Mouse (Mus musculus) stomach, embryonic 15.5 days (tissue): Measurements from ENCODE around the gene Ifit2. TPM values are rescaled to one million over a fixed set of nuclear protein-coding genes. Genes with fewer than 3 reads are reported as not detected.
"Not testable (repeated sequence)": the region's sequence is repeated elsewhere in the genome, so short reads cannot be mapped to it uniquely, and the experiment has no call there.

ENCODE experiments used
- ATAC-seq: fragments of 200-750 bp; cut with Nextera tagmentation; 2 replicates; pipeline ENCODE4 v1.8.0; 2017; ENCODE audit warnings: low read depth, moderate number of reproducible peaks, moderate TSS enrichment; ENCODE audit not compliant: insufficient read depth, low FRiP score
- H3K27ac ChIP-seq: fragments of 300-500 bp; sonication (generic); 2 replicates; pipeline ENCODE4 v1.5.1; 2015; ENCODE audit warnings: mild to moderate bottlenecking, inconsistent platforms
- H3K27me3 ChIP-seq: fragments of 300-500 bp; sonication (generic); replicated peaks from 2 replicates; pipeline ENCODE4 v1.6.1; 2015; ENCODE audit warnings: inconsistent platforms
- H3K36me3 ChIP-seq: fragments of 300-500 bp; sonication (generic); 2 replicates; pipeline ENCODE4 v1.6.1; 2015; ENCODE audit warnings: inconsistent platforms
- H3K4me1 ChIP-seq: fragments of 300-500 bp; sonication (generic); 2 replicates; pipeline ENCODE4 v1.6.1; 2015; ENCODE audit warnings: inconsistent platforms
- H3K4me2 ChIP-seq: fragments of 300-500 bp; sonication (generic); 2 replicates; pipeline ENCODE4 v1.6.1; 2015; ENCODE audit warnings: mild to moderate bottlenecking, inconsistent platforms
- H3K4me3 ChIP-seq: fragments of 300-500 bp; sonication (generic); replicated peaks from 2 replicates; pipeline ENCODE4 v1.5.1; 2015; ENCODE audit warnings: inconsistent platforms
- H3K9ac ChIP-seq: fragments of 300-500 bp; sonication (generic); 2 replicates; pipeline ENCODE4 v1.6.1; 2015; ENCODE audit warnings: inconsistent platforms
- H3K9me3 ChIP-seq: fragments of 300-500 bp; sonication (generic); 2 replicates; pipeline ENCODE4 v1.6.1; 2016; ENCODE audit warnings: inconsistent platforms
- WGBS: fragments of 180-500 bp; shearing (Covaris S2); methylation state at CpG from one replicate; pipeline ENCODE4 v1.1.7; 2015; 5-methylcytosine and 5-hydroxymethylcytosine counted together
- polyA plus RNA-seq: library from polyadenylated mRNA; unstranded; fragments of >200 nt; fragmentation: Nextera tagmentation; extraction: Ambion mirVana; gene quantifications from 2 replicates; pipeline ENCODE4 v1.2.1, GENCODE M21; 2015

The Ifit2 gene
- polyA plus RNA-seq, 1 experiment from 2014 or later, result 6.2 TPM

GRCm38 (mm10) chr19:34607237-34608051, 57.0 kb downstream of the Ifit2 start, which contains the start of gene Ifit3b:
Gene Ifit3b, plus strand, starts transcription at chr19:34607970.
- H3K27me3 ChIP-seq, H3K27ac ChIP-seq, H3K4me1 ChIP-seq, H3K4me2 ChIP-seq, H3K9ac ChIP-seq, H3K9me3 ChIP-seq, H3K4me3 ChIP-seq, H3K36me3 ChIP-seq: not testable (repeated sequence)
- 28% methylated on average over 4 of the region's 4 CpGs for WGBS
- peak; percentile 51; the same call in 1 of the 2 replicates for ATAC-seq

GRCm38 (mm10) chr19:34610118-34610517, 59.6 kb downstream of the Ifit2 start:
- not testable (repeated sequence) for H3K9ac ChIP-seq, H3K27ac ChIP-seq, H3K9me3 ChIP-seq, H3K4me1 ChIP-seq, H3K4me3 ChIP-seq, H3K36me3 ChIP-seq, ATAC-seq, H3K4me2 ChIP-seq, H3K27me3 ChIP-seq
- WGBS, result 68% methylated on average over 3 of the region's 3 CpGs

DNA sequence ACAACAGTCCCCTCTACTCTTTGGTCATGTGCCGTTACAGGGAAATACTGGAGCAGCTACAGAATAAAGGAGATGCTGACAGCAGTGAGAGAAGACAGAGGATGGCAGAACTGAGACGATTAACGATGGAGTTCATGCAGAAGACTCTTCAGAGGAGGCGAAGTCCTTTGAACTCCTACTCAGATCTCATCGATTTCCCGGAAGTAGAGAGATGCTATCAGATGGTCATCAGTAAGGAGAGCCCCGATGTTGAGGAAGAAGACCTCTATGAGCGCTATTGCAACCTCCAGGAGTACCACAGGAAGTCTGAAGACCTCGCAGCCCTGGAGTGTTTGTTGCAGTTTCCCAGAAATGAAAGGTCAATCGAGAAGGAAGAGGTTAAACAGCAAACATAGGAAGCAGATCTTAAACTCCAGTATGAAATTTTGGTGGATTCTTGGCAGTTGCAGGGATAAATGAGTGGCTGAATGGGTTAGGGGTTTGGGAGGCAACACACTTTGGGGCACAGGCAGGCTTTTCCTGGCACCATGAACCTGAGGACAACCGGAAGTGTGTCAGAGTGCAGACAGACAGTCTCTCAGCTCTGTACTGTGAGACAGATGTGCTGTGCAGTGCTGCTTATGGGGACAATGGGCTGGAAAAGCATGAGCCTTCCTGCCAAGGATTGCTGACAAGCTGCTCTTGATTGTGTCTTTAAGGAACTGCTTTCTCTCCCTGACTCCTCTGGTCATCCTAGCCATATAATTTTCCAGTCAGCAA, 61.9 kb downstream of the Ifit2 start:
- H3K9me3 ChIP-seq, ATAC-seq, H3K4me2 ChIP-seq, H3K4me3 ChIP-seq, H3K4me1 ChIP-seq, H3K9ac ChIP-seq, H3K27ac ChIP-seq, H3K36me3 ChIP-seq, H3K27me3 ChIP-seq: not testable (repeated sequence)
- WGBS, result 65% methylated on average over 5 of the region's 11 CpGs

DNA sequence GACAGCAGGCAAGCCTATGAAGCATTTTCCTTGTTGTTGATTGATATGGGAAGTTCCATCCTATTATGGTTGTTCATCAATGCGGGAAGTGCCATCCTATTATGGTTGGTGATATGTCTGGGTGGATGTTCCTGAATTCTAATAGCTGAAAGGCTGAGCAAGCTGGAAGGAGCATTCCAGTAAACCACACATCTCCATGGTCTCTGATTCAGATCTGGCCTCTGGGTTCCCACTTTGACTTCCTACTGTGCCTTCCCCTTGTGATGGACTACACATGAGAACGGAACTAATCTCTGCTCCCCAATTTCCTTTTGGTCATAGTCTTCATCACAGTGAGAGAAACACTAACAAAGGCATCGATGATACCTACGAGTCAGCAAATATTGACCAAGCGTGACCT, 70.4 kb downstream of the Ifit2 start:
- 80% methylated on average over 5 of the region's 5 CpGs for WGBS
- H3K4me3 ChIP-seq, result no peak overlapping the region
- no peaks in the 10 kb centered on the region for H3K4me1 ChIP-seq
- no peak overlapping the region for H3K4me2 ChIP-seq
- H3K9ac ChIP-seq, result no peak overlapping the region
- H3K27me3 ChIP-seq, result no peaks in the 10 kb centered on the region
- H3K9me3 ChIP-seq, result no peaks in the 10 kb centered on the region
- H3K36me3 ChIP-seq, result no peaks in the 10 kb centered on the region
- no peak overlapping the region for H3K27ac ChIP-seq
- ATAC-seq, result no peak

GRCm38 (mm10) chr19:34623781-34624180, 73.3 kb downstream of the Ifit2 start:
- ATAC-seq, result no peak
- no peak overlapping the region for H3K4me3 ChIP-seq
- no peaks in the 10 kb centered on the region for H3K27me3 ChIP-seq
- WGBS, result 92% methylated on average over 6 of the region's 6 CpGs
- H3K9me3 ChIP-seq, result no peaks in the 10 kb centered on the region
- H3K4me2 ChIP-seq, result no peak overlapping the region
- no peak overlapping the region for H3K9ac ChIP-seq
- no peaks in the 10 kb centered on the region for H3K4me1 ChIP-seq
- H3K27ac ChIP-seq, result no peak overlapping the region
- no peaks in the 10 kb centered on the region for H3K36me3 ChIP-seq

- ATAC-seq, result no peak
- H3K9me3 ChIP-seq, result no peaks in the 10 kb centered on the region
- H3K4me1 ChIP-seq, result no peaks in the 10 kb centered on the region
- H3K27me3 ChIP-seq, result no peaks in the 10 kb centered on the region
- no peak overlapping the region for H3K9ac ChIP-seq
- H3K4me3 ChIP-seq, result no peak overlapping the region
- WGBS, result 76% methylated on average over 4 of the region's 4 CpGs
- H3K36me3 ChIP-seq, result no peaks in the 10 kb centered on the region
- no peak overlapping the region for H3K27ac ChIP-seq
- no peak overlapping the region for H3K4me2 ChIP-seq
Measured at GRCm38 (mm10) chr19:34624663-34625062, 74.2 kb downstream of the Ifit2 start.

Other genes starting within 250 kb of the Ifit2 start
- gene Ch25h, start 75.5 kb upstream of the Ifit2 start, polyA plus RNA-seq, result 2.6 and 3.5 TPM in 2 replicates
- 29.8 and 32.5 TPM in 2 replicates for gene Lipa, start 23.2 kb upstream of the Ifit2 start, polyA plus RNA-seq
- 0.84 and 1.0 TPM in 2 replicates for gene Ifit3, start 32.8 kb downstream of the Ifit2 start, polyA plus RNA-seq
- gene Ifit1bl1, start 51.3 kb downstream of the Ifit2 start, polyA plus RNA-seq, result 0.17 and 0.28 TPM in 2 replicates
- gene Ifit3b, start 57.3 kb downstream of the Ifit2 start, polyA plus RNA-seq, result 0.13 and 0.17 TPM in 2 replicates
- 0.80 and 0.86 TPM in 2 replicates for gene Ifit1bl2, start 90.0 kb downstream of the Ifit2 start, polyA plus RNA-seq
- 1.2 and 2.9 TPM in 2 replicates for gene Ifit1, start 90.2 kb downstream of the Ifit2 start, polyA plus RNA-seq
- 5.5 and 6.8 TPM in 2 replicates for gene Slc16a12, start 196.6 kb downstream of the Ifit2 start, polyA plus RNA-seq